Mouse (Mus musculus) cerebellum, postnatal 14 days (tissue): ENCODE measurements around the gene Hoxb4.

Source experiments
- DNase-seq, 2 experiments: peaks; one replicate each; pipeline ENCODE4 v3.0.0; 2021; ENCODE audit warnings: mixed read lengths in 2 of 2

Gene Hoxb4

GRCm38 (mm10) chr11:96300354-96301063 lies 17.6 kb upstream of the Hoxb4 start:
- no peak for DNase-seq

- no peak for DNase-seq
These were observed 17.0 kb upstream of the Hoxb4 start for GRCm38 (mm10) chr11:96301064-96301431.

GRCm38 (mm10) chr11:96301837-96302236 lies 16.2 kb upstream of the Hoxb4 start:
- peak in 1 of 2 experiments; percentile 38 for DNase-seq

GRCm38 (mm10) chr11:96302381-96303150 lies 15.5 kb upstream of the Hoxb4 start:
- no peak for DNase-seq

GRCm38 (mm10) chr11:96303151-96304099 lies 14.6 kb upstream of the Hoxb4 start, which contains the start of gene Hoxb5:
TSS of gene Hoxb5 (plus strand) at chr11:96303336.
- peak; percentile 62 to 74 for DNase-seq

GRCm38 (mm10) chr11:96304381-96305195 lies 13.5 kb upstream of the Hoxb4 start:
- DNase-seq, result no peak

GRCm38 (mm10) chr11:96305505-96306182 lies 12.4 kb upstream of the Hoxb4 start:
- no peak for DNase-seq

GRCm38 (mm10) chr11:96306183-96306907 lies 11.7 kb upstream of the Hoxb4 start:
- DNase-seq, result no peak

- DNase-seq, result no peak
These were observed 11.2 kb upstream of the Hoxb4 start for GRCm38 (mm10) chr11:96306908-96307269.

- DNase-seq, result no peak
These were observed 9.3 kb upstream of the Hoxb4 start for GRCm38 (mm10) chr11:96308763-96309162.

- no peak for DNase-seq
These were observed 8.8 kb upstream of the Hoxb4 start for GRCm38 (mm10) chr11:96309288-96309687.

GRCm38 (mm10) chr11:96310183-96310938 lies 7.7 kb upstream of the Hoxb4 start:
- DNase-seq, result no peak

GRCm38 (mm10) chr11:96311097-96311496 lies 7.0 kb upstream of the Hoxb4 start:
- no peak for DNase-seq

- DNase-seq, result peak; percentile 34 to 49
These were observed 6.3 kb upstream of the Hoxb4 start for GRCm38 (mm10) chr11:96311520-96312417.

- DNase-seq, result no peak
These were observed 4.9 kb upstream of the Hoxb4 start for GRCm38 (mm10) chr11:96313134-96313533.

- DNase-seq, result no peak
These were observed 4.2 kb upstream of the Hoxb4 start for GRCm38 (mm10) chr11:96313806-96314428.

GRCm38 (mm10) chr11:96314671-96315343 lies 3.3 kb upstream of the Hoxb4 start:
- no peak for DNase-seq

- DNase-seq, result no peak
These were observed 2.8 kb upstream of the Hoxb4 start for GRCm38 (mm10) chr11:96315344-96315681.
